Mouse (Mus musculus) embryonic facial prominence, embryonic 11.5 days (tissue): ENCODE measurements at regions not wholly inside any gene's neighbourhood (a gene's known extent, or its start where the extent isn't known, plus 50 kb on each side); places are given as distances from the start of the nearest gene placed in this dataset.

ENCODE experiments used
- ATAC-seq: fragments of 200-750 bp; cut with Nextera tagmentation; replicated peaks from 2 replicates; pipeline ENCODE4 v1.8.0; 2017; ENCODE audit warnings: low read depth; ENCODE audit not compliant: insufficient number of reproducible peaks, low FRiP score, low TSS enrichment
- DNase-seq: peaks from one replicate; pipeline ENCODE4 v3.0.0-alpha.2; 2015; ENCODE audit warnings: low spot score
- H3K27ac ChIP-seq: fragments of 300-500 bp; sonication (generic); replicated peaks from 2 replicates; pipeline ENCODE4 v1.5.1; 2014; ENCODE audit warnings: mild to moderate bottlenecking, low read depth, low read length, control low read depth
- H3K27me3 ChIP-seq: fragments of 300-500 bp; sonication (generic); 2 replicates; pipeline ENCODE4 v1.6.1; 2014; ENCODE audit warnings: mild to moderate bottlenecking, low read length, moderate library complexity, mixed read lengths; ENCODE audit not compliant: control insufficient read depth, insufficient read depth
- H3K36me3 ChIP-seq: fragments of 300-500 bp; sonication (generic); replicated peaks from 2 replicates; pipeline ENCODE4 v1.6.1; 2014; ENCODE audit warnings: low read depth, mild to moderate bottlenecking, low read length, moderate library complexity, mixed read lengths; ENCODE audit not compliant: control insufficient read depth, insufficient read depth
- H3K4me1 ChIP-seq: fragments of 300-500 bp; sonication (generic); 2 replicates; pipeline ENCODE4 v1.6.1; 2014; ENCODE audit warnings: low read length, mixed read lengths; ENCODE audit not compliant: control insufficient read depth, insufficient read depth
- H3K4me2 ChIP-seq: fragments of 300-500 bp; sonication (generic); 2 replicates; pipeline ENCODE4 v1.6.1; 2014; ENCODE audit warnings: low read depth, mild to moderate bottlenecking, control low read depth, low read length, moderate library complexity
- H3K4me3 ChIP-seq: fragments of 300-500 bp; sonication (generic); 2 replicates; pipeline ENCODE4 v1.5.1; 2014; ENCODE audit warnings: low read depth, low read length, control low read depth
- H3K9ac ChIP-seq: fragments of 300-500 bp; sonication (generic); replicated peaks from 2 replicates; pipeline ENCODE4 v1.6.1; 2014; ENCODE audit warnings: mild to moderate bottlenecking, control low read depth, low read length
- H3K9me3 ChIP-seq: fragments of 300-500 bp; sonication (generic); replicated peaks from 2 replicates; pipeline ENCODE4 v1.6.1; 2016; ENCODE audit warnings: mild to moderate bottlenecking, low read length, inconsistent platforms, mixed read lengths; ENCODE audit not compliant: control insufficient read depth
- whole genome bisulfite sequencing: fragments of 180-500 bp; shearing (Covaris S2); extraction: QIAGEN DNeasy Blood & Tissue Kit; methylation state at CpG from one replicate; pipeline ENCODE4 v1.1.7; 2014; 5-methylcytosine and 5-hydroxymethylcytosine counted together

DNA sequence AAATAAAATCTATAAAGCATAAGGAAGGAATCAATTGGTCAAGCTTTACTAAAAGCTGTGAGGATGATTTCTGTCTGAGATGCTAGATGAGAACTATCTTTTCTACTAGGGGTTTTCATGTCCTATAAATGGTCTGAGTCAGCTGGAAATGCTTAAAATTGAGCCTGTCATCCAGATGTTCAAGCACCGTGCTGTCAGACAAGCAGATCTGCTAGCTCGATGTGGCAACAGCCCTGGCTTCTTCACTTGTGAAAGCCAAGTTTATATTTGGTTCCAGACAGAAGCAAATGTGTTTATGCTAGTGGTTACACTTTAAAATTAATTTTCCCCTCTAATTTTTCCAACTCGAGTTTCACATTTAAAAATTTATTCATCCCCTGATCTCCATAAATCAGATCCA, 311.7 kb downstream of the Actr3 start:
- no peak overlapping the region for H3K4me3 ChIP-seq
- no peaks in the 10 kb centered on the region for H3K9me3 ChIP-seq
- H3K4me1 ChIP-seq: no peaks in the 10 kb centered on the region
- no peaks in the 10 kb centered on the region for H3K27me3 ChIP-seq
- WGBS: 62% methylated on average over 3 of the region's 3 CpGs
- DNase-seq (peak; percentile 20), ATAC-seq (no peak)
- H3K9ac ChIP-seq: no peak overlapping the region
- no peak overlapping the region for H3K4me2 ChIP-seq
- H3K36me3 ChIP-seq: no peaks in the 10 kb centered on the region
- no peak overlapping the region for H3K27ac ChIP-seq

DNA sequence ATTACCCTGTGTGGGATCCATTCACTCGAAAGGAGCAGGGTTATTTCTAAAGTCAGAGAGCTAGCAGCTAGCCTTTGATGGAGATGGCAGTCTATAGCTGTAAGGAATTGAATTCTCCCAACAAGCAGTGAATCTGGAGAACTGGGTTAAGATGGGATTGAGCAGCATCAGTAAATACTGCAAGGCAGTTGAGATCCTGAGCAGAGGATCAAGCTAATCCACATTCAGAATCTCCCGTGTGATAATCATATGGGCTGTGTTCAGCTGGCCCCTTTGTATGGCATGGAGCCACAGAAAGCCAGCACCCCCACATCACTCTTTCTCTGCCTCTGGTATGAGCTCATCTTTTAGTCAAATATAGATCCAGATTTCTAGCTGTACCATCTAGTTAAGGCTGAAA, 334.9 kb downstream of the Actr3 start:
- no peaks in the 10 kb centered on the region for H3K36me3 ChIP-seq
- no peaks in the 10 kb centered on the region; the same call in 1 of the 2 replicates for H3K9me3 ChIP-seq
- no peak overlapping the region for H3K27ac ChIP-seq
- no peaks in the 10 kb centered on the region for H3K27me3 ChIP-seq
- no peaks in the 10 kb centered on the region for H3K4me1 ChIP-seq
- no peak overlapping the region for H3K9ac ChIP-seq
- ATAC-seq (no peak), DNase-seq (no peak)
- H3K4me3 ChIP-seq: no peak overlapping the region
- H3K4me2 ChIP-seq: no peak overlapping the region
- 72% methylated on average over 2 of the region's 2 CpGs for WGBS

DNA sequence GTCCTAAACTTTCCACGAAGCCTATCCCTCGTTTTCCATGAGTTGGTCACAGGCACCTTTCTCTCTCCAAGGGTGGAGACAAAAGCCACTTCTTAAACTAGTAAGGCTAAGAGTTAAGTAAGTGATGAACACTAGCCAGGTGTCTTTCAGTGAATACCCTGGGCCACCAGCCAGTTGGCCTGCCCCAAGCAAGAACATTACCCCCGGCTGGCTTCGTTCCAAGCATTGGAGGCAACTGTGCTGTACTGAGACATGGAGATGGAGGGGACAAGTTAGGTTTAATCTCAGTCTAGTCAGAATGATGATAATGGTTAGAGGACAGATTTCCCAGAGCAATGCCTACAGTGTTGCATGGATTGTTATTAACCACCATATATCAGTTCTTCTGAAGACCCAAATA, 350.6 kb downstream of the Actr3 start:
- ATAC-seq: no peak
- H3K4me3 ChIP-seq: no peak overlapping the region
- H3K27me3 ChIP-seq: no peaks in the 10 kb centered on the region
- DNase-seq: no peak
- WGBS: 89% methylated on average over 4 of the region's 4 CpGs
- H3K9ac ChIP-seq: no peak overlapping the region
- no peak overlapping the region for H3K4me2 ChIP-seq
- no peaks in the 10 kb centered on the region for H3K4me1 ChIP-seq
- H3K27ac ChIP-seq: no peak overlapping the region
- no peaks in the 10 kb centered on the region for H3K9me3 ChIP-seq
- no peaks in the 10 kb centered on the region for H3K36me3 ChIP-seq

DNA sequence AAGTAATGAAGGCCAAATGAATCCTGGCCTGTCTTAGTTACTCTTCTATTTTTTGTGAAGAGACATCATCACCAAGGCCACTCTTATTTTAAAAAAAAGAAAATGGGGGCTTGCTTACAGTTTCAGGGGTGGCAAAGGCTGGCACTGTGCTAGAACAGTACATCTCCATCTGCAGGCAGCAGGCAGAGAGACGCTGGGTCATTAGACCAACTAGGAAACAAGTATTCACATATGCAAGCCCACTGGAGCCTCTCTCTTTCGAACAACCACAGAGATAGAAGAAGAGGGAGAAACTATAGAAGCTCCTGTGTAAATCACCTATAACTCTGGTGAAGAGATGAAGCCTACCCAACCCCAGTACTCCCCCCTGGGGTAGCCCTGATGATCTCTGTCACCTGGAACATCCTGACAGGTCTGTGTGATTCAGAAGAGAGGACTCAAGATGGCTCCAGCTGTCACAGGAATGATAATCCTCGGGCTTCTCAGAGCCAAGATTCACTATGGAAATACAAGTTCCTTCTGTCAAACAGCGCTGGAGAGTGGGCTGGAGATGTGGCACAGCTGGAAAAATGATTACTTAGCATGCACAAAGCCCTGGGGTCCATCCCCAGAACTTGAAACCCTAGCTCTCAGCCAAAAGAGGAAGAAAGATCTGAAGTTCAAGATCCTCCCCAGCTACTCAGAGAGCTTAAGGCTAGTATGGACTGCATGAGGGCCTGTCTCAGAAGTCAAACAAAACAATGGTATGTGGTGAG, 395.8 kb downstream of the Actr3 start:
- no peaks in the 10 kb centered on the region for H3K36me3 ChIP-seq
- DNase-seq (no peak), ATAC-seq (no peak)
- WGBS: 63% methylated on average over 4 of the region's 4 CpGs
- no peaks in the 10 kb centered on the region for H3K9me3 ChIP-seq
- no peak overlapping the region for H3K27ac ChIP-seq
- H3K4me1 ChIP-seq: no peaks in the 10 kb centered on the region
- no peak overlapping the region for H3K9ac ChIP-seq
- H3K4me3 ChIP-seq: no peak overlapping the region
- no peaks in the 10 kb centered on the region for H3K27me3 ChIP-seq
- H3K4me2 ChIP-seq: no peak overlapping the region

DNA sequence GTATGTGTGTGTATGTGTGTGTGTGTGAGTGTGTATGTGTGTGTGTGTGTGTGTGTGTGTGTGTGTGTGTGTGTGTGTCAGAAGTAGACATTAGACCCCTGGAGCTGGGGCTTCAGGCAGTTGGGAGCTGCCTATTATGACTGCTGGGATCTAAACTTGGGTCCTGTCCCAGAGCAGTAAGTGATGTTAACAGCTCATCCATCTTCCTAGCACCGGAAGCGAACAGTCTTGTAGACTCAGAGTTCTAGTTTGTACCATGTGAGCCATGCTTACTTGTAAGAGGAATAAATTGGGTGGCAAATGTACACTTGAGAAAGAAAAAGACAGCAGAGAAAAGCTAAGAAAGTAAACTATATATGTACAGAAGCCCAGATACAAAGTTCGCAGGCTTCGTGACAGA, 422.2 kb downstream of the Actr3 start:
- H3K4me3 ChIP-seq: no peak overlapping the region
- no peak overlapping the region for H3K9ac ChIP-seq
- H3K4me1 ChIP-seq: no peaks in the 10 kb centered on the region
- DNase-seq: no peak
- no peaks in the 10 kb centered on the region for H3K9me3 ChIP-seq
- 92% methylated on average over 4 of the region's 4 CpGs for WGBS
- no peaks in the 10 kb centered on the region for H3K27me3 ChIP-seq
- no peaks in the 10 kb centered on the region for H3K36me3 ChIP-seq
- H3K27ac ChIP-seq: no peak overlapping the region
- no peak overlapping the region for H3K4me2 ChIP-seq
- ATAC-seq: no peak

DNA sequence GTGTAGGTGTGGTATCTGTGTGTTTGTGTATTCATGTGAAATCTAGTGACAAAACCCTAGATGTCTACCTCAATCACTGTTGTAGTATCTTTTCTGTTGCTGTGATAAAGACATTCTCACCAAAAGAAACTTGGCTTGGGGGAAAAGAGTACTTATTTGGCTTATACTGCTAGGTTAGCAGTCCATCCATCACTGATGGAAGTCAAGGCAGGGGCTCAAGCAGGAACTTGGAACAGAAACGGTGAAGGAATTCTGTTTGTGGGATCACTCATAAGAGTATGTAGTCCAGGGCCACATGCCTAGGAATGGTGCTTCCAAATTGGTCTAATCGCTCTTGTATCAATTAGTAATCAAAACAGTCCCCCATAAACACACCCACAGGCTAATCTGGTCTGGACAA, 423.6 kb downstream of the Actr3 start:
- no peaks in the 10 kb centered on the region for H3K9me3 ChIP-seq
- no peak overlapping the region for H3K27ac ChIP-seq
- no peak overlapping the region for H3K4me2 ChIP-seq
- ATAC-seq (no peak), DNase-seq (no peak)
- no peaks in the 10 kb centered on the region for H3K27me3 ChIP-seq
- WGBS: 73% methylated on average over 2 of the region's 2 CpGs
- no peaks in the 10 kb centered on the region for H3K36me3 ChIP-seq
- H3K4me1 ChIP-seq: no peaks in the 10 kb centered on the region
- H3K4me3 ChIP-seq: no peak overlapping the region
- no peak overlapping the region for H3K9ac ChIP-seq

DNA sequence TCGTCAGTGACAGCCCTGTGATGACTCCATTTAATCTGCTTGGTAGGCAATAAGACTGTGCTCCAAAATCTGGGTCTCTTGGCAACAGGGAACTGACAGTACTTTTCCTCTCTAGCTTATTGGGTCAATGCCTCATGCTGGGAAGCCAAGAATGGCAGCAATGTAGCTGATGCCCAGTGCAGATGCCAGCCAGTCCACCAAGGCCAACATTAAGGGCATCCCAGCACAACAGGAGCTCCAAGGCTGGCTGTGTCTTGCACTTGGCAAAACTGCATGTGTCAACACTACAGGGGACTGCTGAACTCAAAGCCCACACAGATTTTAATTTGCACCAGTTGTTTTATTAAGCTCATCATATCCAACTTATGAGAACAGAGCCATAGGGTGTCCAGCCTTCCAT, 437.9 kb downstream of the Actr3 start:
- Histone ChIP-seq H3K4me1 (no peaks in the 10 kb centered on the region), H3K4me2 (no peak overlapping the region), H3K4me3 (no peak overlapping the region), H3K36me3 (no peaks in the 10 kb centered on the region), H3K27me3 (no peaks in the 10 kb centered on the region), H3K27ac (no peak overlapping the region), H3K9ac (no peak overlapping the region), H3K9me3 (no peaks in the 10 kb centered on the region)
- no peak for ATAC-seq
- no peak for DNase-seq
- WGBS: 47% methylated on average over 1 of the region's 1 CpGs

DNA sequence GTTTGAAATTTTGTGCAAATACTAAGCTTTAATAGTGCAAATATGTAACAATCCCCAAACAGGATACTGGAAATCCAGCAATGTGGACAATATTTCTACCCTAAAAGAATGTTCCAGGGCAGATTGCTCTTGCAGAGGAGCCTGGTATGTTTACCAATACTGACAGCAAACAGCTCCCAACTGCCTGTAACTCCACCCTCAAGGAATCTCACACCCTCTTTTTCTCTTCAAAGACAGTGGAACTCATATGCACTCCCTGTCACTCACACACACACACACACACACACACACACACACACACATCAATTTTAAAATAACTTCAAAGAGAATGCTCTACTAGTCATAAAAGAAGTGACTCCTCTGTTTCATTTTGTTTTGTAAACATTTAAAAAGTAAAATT, 484.7 kb downstream of the Actr3 start:
- Histone ChIP-seq H3K4me2 (no peak overlapping the region), H3K9ac (no peak overlapping the region), H3K36me3 (no peaks in the 10 kb centered on the region), H3K27me3 (no peaks in the 10 kb centered on the region), H3K27ac (no peak overlapping the region), H3K4me1 (no peaks in the 10 kb centered on the region), H3K9me3 (no peaks in the 10 kb centered on the region), H3K4me3 (no peak overlapping the region)
- ATAC-seq: no peak
- no peak for DNase-seq
